Comparison of ENCODE assay signal across 7 mouse cellular contexts in the genomic region with DNA sequence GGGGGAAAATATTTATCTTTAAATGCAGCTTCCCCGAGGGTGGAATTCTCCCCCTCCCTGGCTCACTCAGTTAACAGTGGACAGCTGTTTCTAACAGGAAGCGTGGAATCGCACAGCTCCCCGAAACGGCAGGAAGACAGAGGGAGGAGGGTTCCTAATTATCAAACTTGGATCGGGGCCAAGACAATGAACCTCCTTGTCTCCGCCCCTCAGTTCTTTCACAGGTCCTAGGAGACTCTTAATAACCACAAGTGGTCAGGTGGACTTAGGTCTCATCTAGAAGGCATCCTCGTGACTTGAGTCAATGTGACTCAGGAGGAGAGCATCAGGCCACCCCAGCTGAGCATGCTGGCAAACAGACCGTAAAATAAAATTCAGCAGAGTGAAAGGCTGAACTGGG. TPM values are rescaled to one million over a fixed set of nuclear protein-coding genes. Genes with fewer than 3 reads are reported as not detected.
A peak's percentile ranks its signal among the peaks of the same experiment; 100 is the strongest.
DNase-seq lines count a peak whose midpoint lies in the region; ATAC-seq lines count a peak whose summit lies in the region.

No protein-coding gene starts in this region.

- intact Hi-C loops in heart, postnatal 14 days (cut with DNase I), result no loop called here

- H3K27me3 ChIP-seq in forebrain, embryonic 10.5 days (ENCODE audit: poor library complexity, severe bottlenecking), result no peaks in the 10 kb centered on the region

- H3K36me3 ChIP-seq in forebrain, embryonic 10.5 days (replicated peaks), result no peaks in the 10 kb centered on the region

- peaks cover 30% of the 10 kb centered on the region for H3K4me1 ChIP-seq in forebrain, embryonic 10.5 days

- peak; percentile 25; the same call in 1 of the 2 replicates for ATAC-seq in megakaryocyte, adult 5-6 weeks (ENCODE audit: poor library complexity, severe bottlenecking)
- ATAC-seq in monocyte, adult 5-6 weeks (replicated peaks; ENCODE audit: insufficient number of reproducible peaks, low FRiP score, low TSS enrichment, poor library complexity, severe bottlenecking), result no peak

- peak overlapping the region; percentile 71 for H3K27ac ChIP-seq in forebrain, embryonic 10.5 days

- H3K4me3 ChIP-seq in forebrain, embryonic 10.5 days, result peak overlapping the region; percentile 6; the same call in 1 of the 2 replicates

- no peaks in the 10 kb centered on the region for H3K9me3 ChIP-seq in forebrain, embryonic 10.5 days

- peak; percentile 22 for DNase-seq in adipocyte (ENCODE audit: low spot score)
- DNase-seq in forebrain, embryonic 10.5 days (ENCODE audit: extremely low spot score, low spot score), result no peak
- DNase-seq in heart, postnatal 14 days, result peak; percentile 42 to 64
- DNase-seq in kidney, postnatal 4 days, result peak; percentile 66 to 77
- peak; percentile 84 for DNase-seq in yolk sac, embryonic 10.5 days (ENCODE audit: low spot score)

- WGBS in forebrain, embryonic 10.5 days, result 24% methylated on average over 9 of the region's 9 CpGs

RNA-seq across cellular contexts. Expression of a gene that starts 8.7 kb away (rescaled TPM):
- 26.8 and 31.1 TPM in 2 replicates for polyA plus RNA-seq in forebrain, embryonic 10.5 days (2016; fragmentation: Nextera tagmentation; extraction: Ambion mirVana)
- 10 to 100 TPM; 52.5 to 62.6 TPM for total RNA-seq in heart, postnatal 14 days (2021)
- 60.3 and 65.8 TPM in 2 replicates for total RNA-seq in megakaryocyte, adult 5-6 weeks (2015)
- 16.3 and 19.1 TPM in 2 replicates for total RNA-seq in megakaryocyte, adult 5-6 weeks (2017)
- total RNA-seq in monocyte, adult 5-6 weeks (2017), result 11.1 to 34.3 TPM (median 14.5 TPM) in 3 replicates

RNA-seq across cellular contexts. Expression of a gene that starts 36.2 kb away (rescaled TPM):
- 3,430 and 3,707 TPM in 2 replicates for polyA plus RNA-seq in forebrain, embryonic 10.5 days (2016; fragmentation: Nextera tagmentation; extraction: Ambion mirVana)
- total RNA-seq in heart, postnatal 14 days (2021), result 100 to 1,000 TPM; 165 to 170 TPM
- total RNA-seq in megakaryocyte, adult 5-6 weeks (2015), result 382 and 422 TPM in 2 replicates
- 352 and 362 TPM in 2 replicates for total RNA-seq in megakaryocyte, adult 5-6 weeks (2017)
- total RNA-seq in monocyte, adult 5-6 weeks (2017), result 240 to 351 TPM (median 288 TPM) in 3 replicates
